Mouse (Mus musculus): ENCODE data around the gene Kcnh5. TPM values are rescaled to one million over a fixed set of nuclear protein-coding genes. Genes with fewer than 3 reads are reported as not detected.

Gene Kcnh5
- polyA plus RNA-seq, 1 experiment: 0.09 TPM

DNA sequence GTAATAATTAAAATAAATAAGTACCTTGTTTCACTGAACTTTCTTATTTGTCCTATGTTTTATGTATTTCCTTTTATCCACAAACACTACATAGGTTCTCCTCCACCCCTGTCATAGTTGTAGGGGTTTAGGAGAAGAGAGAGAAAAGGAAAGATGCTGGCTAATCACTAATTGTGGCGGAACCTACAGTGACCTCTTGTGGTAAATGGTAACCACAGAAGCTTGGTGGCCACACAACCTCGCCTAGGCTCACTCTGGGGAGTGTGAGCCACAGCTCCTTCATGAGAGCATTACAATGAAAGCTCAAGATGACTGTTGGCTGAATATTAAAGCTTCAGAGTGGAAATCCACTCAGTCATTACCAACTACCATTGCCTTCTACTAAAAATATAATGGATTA lies 6.2 kb downstream of the Kcnh5 start:
- Histone ChIP-seq H3K4me3 (ENCODE audit: insufficient read depth, low read depth, low read length) (no peak overlapping the region), H3K27me3 (replicated peaks; ENCODE audit: control insufficient read depth, insufficient read depth, low read length) (no peaks in the 10 kb centered on the region), H3K36me3 (ENCODE audit: control insufficient read depth, insufficient read depth, low read length) (no peaks in the 10 kb centered on the region), H3K27ac (ENCODE audit: insufficient read depth, low read depth, low read length) (no peak overlapping the region), H3K4me1 (ENCODE audit: control insufficient read depth, insufficient read depth, low read length) (no peaks in the 10 kb centered on the region)
- TF ChIP-seq POLR2A (IDR thresholded peaks at IDR 0.05; ENCODE audit: low read depth, low read length) (no peak), CTCF (conservative IDR thresholded peaks at IDR 0.05; ENCODE audit: insufficient read depth, insufficient read length, low read depth, low read length) (no peak; the same call in 1 of the 2 replicates)
- DNase-seq: peak; percentile 17
- WGBS: 33% methylated on average over 2 of the region's 2 CpGs

DNA sequence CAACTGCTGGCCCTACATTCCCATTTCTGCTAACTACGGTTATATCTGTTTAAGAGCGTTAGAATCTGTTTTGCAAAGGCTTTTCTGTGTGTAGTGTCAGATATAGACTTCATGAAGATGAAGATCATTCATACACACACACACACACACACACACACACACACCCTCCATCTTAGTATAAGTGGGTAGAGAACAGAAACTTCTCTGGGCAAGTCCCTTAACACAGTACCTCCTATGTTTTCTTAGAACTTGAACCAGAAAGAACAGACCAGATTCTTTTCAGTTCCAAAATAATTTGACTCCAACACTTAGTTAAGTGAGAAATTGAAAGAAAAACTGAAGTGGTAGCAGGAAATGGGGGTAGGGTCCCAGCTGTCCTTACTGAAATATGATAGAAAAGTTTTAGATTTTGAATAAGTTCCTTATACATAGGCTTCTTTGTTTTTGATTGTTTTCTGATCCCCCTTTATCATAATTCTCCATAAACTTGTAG lies 24.0 kb downstream of the Kcnh5 start:
- Histone ChIP-seq H3K27ac (ENCODE audit: insufficient read depth, low read depth, low read length) (no peak overlapping the region), H3K4me1 (ENCODE audit: control insufficient read depth, insufficient read depth, low read length) (no peaks in the 10 kb centered on the region), H3K4me3 (ENCODE audit: insufficient read depth, low read depth, low read length) (no peak overlapping the region), H3K27me3 (replicated peaks; ENCODE audit: control insufficient read depth, insufficient read depth, low read length) (no peaks in the 10 kb centered on the region), H3K36me3 (ENCODE audit: control insufficient read depth, insufficient read depth, low read length) (no peaks in the 10 kb centered on the region)
- no peak for TF ChIP-seq CTCF (conservative IDR thresholded peaks at IDR 0.05; ENCODE audit: insufficient read depth, insufficient read length, low read depth, low read length)
- no peak for TF ChIP-seq POLR2A (IDR thresholded peaks at IDR 0.05; ENCODE audit: low read depth, low read length)
- DNase-seq: no peak
- 94% methylated on average over 2 of the region's 2 CpGs for WGBS

DNA sequence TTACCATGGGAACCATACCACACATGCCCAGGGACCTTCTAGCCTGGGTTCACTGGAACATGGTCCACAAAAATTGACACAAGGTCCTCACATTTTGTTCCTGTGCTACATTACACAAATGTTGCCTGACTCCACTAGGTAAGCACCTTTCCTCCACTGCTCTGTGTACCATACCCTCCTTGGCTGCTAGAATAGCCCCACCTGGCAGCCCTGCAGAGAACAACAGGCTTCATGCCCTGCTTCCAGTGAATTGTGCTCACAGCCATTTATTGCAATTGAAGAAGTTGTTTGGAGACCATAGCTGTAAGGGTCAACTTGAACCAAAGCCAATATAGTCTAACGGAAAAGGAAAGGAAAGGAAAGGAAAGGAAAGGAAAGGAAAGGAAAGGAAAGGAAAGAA lies 37.3 kb downstream of the Kcnh5 start:
- H3K27me3 ChIP-seq (replicated peaks; ENCODE audit: control insufficient read depth, insufficient read depth, low read length): no peaks in the 10 kb centered on the region
- no peaks in the 10 kb centered on the region for H3K36me3 ChIP-seq (ENCODE audit: control insufficient read depth, insufficient read depth, low read length)
- no peak for DNase-seq
- H3K4me1 ChIP-seq (ENCODE audit: control insufficient read depth, insufficient read depth, low read length): no peaks in the 10 kb centered on the region
- WGBS: 73% methylated on average over 1 of the region's 1 CpGs
- no peak for TF ChIP-seq POLR2A (IDR thresholded peaks at IDR 0.05; ENCODE audit: low read depth, low read length)
- TF ChIP-seq CTCF (conservative IDR thresholded peaks at IDR 0.05; ENCODE audit: insufficient read depth, insufficient read length, low read depth, low read length): no peak; the same call in 1 of the 2 replicates
- no peak overlapping the region for H3K27ac ChIP-seq (ENCODE audit: insufficient read depth, low read depth, low read length)
- no peak overlapping the region for H3K4me3 ChIP-seq (ENCODE audit: insufficient read depth, low read depth, low read length)

DNA sequence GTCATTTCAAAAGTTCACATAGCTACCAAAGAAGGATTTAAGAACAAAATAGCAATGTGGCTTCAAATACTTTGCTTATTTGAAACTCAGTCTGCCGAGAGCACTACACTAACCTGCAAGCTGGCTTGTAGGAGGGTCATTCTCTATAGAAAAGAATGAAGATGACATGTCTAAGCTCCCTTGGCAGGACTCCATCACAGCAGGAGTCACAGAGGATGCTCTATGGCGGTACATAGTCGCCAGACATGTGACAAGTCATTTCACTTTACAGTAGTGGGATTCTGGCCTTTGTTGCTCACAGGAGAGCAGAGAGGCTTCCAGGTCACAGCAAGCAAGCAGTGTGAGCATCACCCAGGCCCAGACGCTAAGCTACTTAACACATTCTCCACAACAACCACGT lies 85.2 kb downstream of the Kcnh5 start:
- H3K27ac ChIP-seq (ENCODE audit: insufficient read depth, low read depth, low read length): no peak overlapping the region
- no peak for DNase-seq
- H3K36me3 ChIP-seq (ENCODE audit: control insufficient read depth, insufficient read depth, low read length): no peaks in the 10 kb centered on the region
- H3K4me3 ChIP-seq (ENCODE audit: insufficient read depth, low read depth, low read length): no peak overlapping the region
- no peaks in the 10 kb centered on the region for H3K4me1 ChIP-seq (ENCODE audit: control insufficient read depth, insufficient read depth, low read length)
- H3K27me3 ChIP-seq (replicated peaks; ENCODE audit: control insufficient read depth, insufficient read depth, low read length): no peaks in the 10 kb centered on the region; the same call in 1 of the 2 replicates
- 86% methylated on average over 5 of the region's 5 CpGs for WGBS
- TF ChIP-seq CTCF (conservative IDR thresholded peaks at IDR 0.05; ENCODE audit: insufficient read depth, insufficient read length, low read depth, low read length): no peak
- TF ChIP-seq POLR2A (IDR thresholded peaks at IDR 0.05; ENCODE audit: low read depth, low read length): no peak

DNA sequence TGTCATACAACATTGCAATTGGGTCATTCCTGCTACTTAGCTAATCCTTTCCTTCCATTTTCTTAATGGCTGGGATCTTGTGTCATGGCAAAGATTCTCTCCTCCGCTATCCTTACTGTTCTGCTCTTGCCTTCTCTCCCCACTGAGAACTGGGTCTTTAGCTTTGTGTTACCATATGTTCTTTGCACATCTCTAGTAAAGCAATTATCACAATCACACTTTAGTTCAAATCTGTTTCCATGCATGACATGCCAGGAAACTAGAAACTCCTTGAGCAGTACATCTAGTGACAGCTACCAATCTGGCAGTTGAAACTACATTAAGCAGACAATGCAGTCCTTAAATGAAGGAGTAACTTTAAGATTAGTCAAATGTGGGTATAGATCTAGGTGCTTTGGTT lies 86.2 kb downstream of the Kcnh5 start:
- no peaks in the 10 kb centered on the region; the same call in 1 of the 2 replicates for H3K27me3 ChIP-seq (replicated peaks; ENCODE audit: control insufficient read depth, insufficient read depth, low read length)
- H3K36me3 ChIP-seq (ENCODE audit: control insufficient read depth, insufficient read depth, low read length): no peaks in the 10 kb centered on the region
- TF ChIP-seq CTCF (conservative IDR thresholded peaks at IDR 0.05; ENCODE audit: insufficient read depth, insufficient read length, low read depth, low read length) (no peak), POLR2A (IDR thresholded peaks at IDR 0.05; ENCODE audit: low read depth, low read length) (no peak)
- H3K4me1 ChIP-seq (ENCODE audit: control insufficient read depth, insufficient read depth, low read length): no peaks in the 10 kb centered on the region
- H3K4me3 ChIP-seq (ENCODE audit: insufficient read depth, low read depth, low read length): no peak overlapping the region
- H3K27ac ChIP-seq (ENCODE audit: insufficient read depth, low read depth, low read length): no peak overlapping the region
- no peak for DNase-seq
- WGBS: 100% methylated on average over 1 of the region's 1 CpGs

DNA sequence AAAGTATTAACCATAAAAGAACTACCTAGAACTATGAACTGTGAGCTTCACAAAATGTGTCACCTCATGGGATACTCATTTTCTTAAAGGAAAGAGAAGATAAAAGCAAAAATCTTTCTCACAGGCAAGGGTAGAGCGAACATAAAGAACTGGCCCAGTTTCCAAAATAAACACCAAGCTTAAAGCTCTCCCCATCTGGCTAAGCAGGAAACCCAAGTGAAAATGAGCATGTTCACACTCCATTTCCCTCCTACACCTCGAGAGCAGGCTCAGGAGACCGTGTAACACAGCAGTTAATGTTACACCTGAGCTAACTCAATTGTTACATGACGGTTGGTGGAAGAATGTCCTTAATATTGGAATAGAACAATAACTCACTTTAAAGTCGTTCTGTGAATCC lies 100.0 kb downstream of the Kcnh5 start:
- Histone ChIP-seq H3K27me3 (replicated peaks; ENCODE audit: control insufficient read depth, insufficient read depth, low read length) (no peaks in the 10 kb centered on the region), H3K27ac (ENCODE audit: insufficient read depth, low read depth, low read length) (no peak overlapping the region), H3K36me3 (ENCODE audit: control insufficient read depth, insufficient read depth, low read length) (no peaks in the 10 kb centered on the region), H3K4me1 (ENCODE audit: control insufficient read depth, insufficient read depth, low read length) (no peaks in the 10 kb centered on the region), H3K4me3 (ENCODE audit: insufficient read depth, low read depth, low read length) (no peak overlapping the region)
- WGBS: 19% methylated on average over 5 of the region's 5 CpGs
- no peak for TF ChIP-seq POLR2A (IDR thresholded peaks at IDR 0.05; ENCODE audit: low read depth, low read length)
- no peak for DNase-seq

DNA sequence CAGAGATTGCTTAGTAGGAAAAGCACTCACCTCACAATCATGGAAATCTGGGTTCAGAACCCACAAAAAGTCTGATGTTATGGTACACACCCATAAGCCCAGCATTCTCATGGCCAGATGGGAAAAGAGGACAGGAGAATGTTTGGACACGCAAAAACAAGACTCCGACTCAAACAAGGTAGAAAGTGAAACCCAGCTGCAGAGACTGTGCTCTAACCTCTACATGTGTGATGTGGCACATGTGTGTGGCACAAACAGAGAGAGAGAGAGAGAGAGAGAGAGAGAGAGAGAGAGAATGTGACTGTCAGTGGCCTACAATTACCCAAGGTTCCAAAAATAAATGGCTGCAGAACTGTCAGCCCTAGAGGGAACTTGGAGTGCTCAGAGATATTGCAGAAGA lies 106.1 kb downstream of the Kcnh5 start:
- Histone ChIP-seq H3K36me3 (ENCODE audit: control insufficient read depth, insufficient read depth, low read length) (no peaks in the 10 kb centered on the region), H3K27me3 (replicated peaks; ENCODE audit: control insufficient read depth, insufficient read depth, low read length) (no peaks in the 10 kb centered on the region), H3K4me3 (ENCODE audit: insufficient read depth, low read depth, low read length) (no peak overlapping the region), H3K27ac (ENCODE audit: insufficient read depth, low read depth, low read length) (no peak overlapping the region), H3K4me1 (ENCODE audit: control insufficient read depth, insufficient read depth, low read length) (no peaks in the 10 kb centered on the region)
- WGBS: 91% methylated on average over 2 of the region's 2 CpGs
- TF ChIP-seq CTCF (conservative IDR thresholded peaks at IDR 0.05; ENCODE audit: insufficient read depth, insufficient read length, low read depth, low read length) (no peak), POLR2A (IDR thresholded peaks at IDR 0.05; ENCODE audit: low read depth, low read length) (no peak)
- no peak for DNase-seq

DNA sequence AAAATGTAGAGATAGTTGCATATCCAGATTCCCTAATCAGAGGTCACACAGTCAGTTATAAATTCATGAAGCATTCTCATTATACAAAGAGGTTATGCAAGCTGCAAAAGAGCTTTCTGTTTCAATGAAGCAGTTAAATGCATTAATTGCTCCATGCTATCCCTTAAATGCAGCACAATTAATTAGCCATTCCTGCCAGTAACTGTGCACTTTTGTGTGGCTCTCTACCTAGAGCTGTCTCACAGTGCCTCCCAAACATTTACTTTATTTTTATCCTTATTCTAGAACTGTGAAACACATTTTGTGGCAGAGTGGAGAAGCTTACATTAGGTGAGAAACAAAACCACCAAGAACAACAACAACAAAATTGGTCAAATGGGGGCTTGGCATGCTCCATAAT lies 114.6 kb downstream of the Kcnh5 start:
- no peak for DNase-seq
- TF ChIP-seq CTCF (conservative IDR thresholded peaks at IDR 0.05; ENCODE audit: insufficient read depth, insufficient read length, low read depth, low read length): no peak
- TF ChIP-seq POLR2A (IDR thresholded peaks at IDR 0.05; ENCODE audit: low read depth, low read length): no peak
- H3K4me1 ChIP-seq (ENCODE audit: control insufficient read depth, insufficient read depth, low read length): no peaks in the 10 kb centered on the region

More for the DNA sequence above, 114.6 kb downstream of the Kcnh5 start:
- Histone ChIP-seq H3K4me3 (ENCODE audit: insufficient read depth, low read depth, low read length) (no peak overlapping the region), H3K27me3 (replicated peaks; ENCODE audit: control insufficient read depth, insufficient read depth, low read length) (no peaks in the 10 kb centered on the region), H3K27ac (ENCODE audit: insufficient read depth, low read depth, low read length) (no peak overlapping the region), H3K36me3 (ENCODE audit: control insufficient read depth, insufficient read depth, low read length) (no peaks in the 10 kb centered on the region)

All from kidney, adult 2 months (tissue).